Mouse (Mus musculus) lung, adult 2 months (tissue): ENCODE data around the gene Gm10644.

Experiments
- CTCF ChIP-seq: fragments of 200-500 bp; IDR thresholded peaks from 2 replicates; pipeline ENCODE4 v1.5.1; 2011; ENCODE audit warnings: mild to moderate bottlenecking, low read length, control low read depth; ENCODE audit not compliant: insufficient read depth
- POLR2A ChIP-seq: fragments of 200-500 bp; IDR thresholded peaks from 2 replicates; pipeline ENCODE4 v1.6.1; 2011; ENCODE audit warnings: low read depth, mild to moderate bottlenecking, control low read depth, low read length, borderline replicate concordance; ENCODE audit errors: extremely low read depth

GRCm38 (mm10) chr8:83976101-83976630 lies 21.2 kb upstream of the Gm10644 start:
- TF ChIP-seq CTCF (peak; percentile 72), POLR2A (no peak)
